Mouse (Mus musculus) limb, embryonic 12.5 days (tissue): ENCODE data around the gene Rpl19. TPM values are rescaled to one million over a fixed set of nuclear protein-coding genes. Genes with fewer than 3 reads are reported as not detected.

ENCODE experiments used
- ATAC-seq: fragments of 200-750 bp; cut with Nextera tagmentation; 2 replicates; pipeline ENCODE4 v1.8.0; 2017; ENCODE audit warnings: low read depth, moderate TSS enrichment; ENCODE audit not compliant: insufficient number of reproducible peaks, insufficient read depth, low FRiP score, low TSS enrichment
- H3K27ac ChIP-seq: fragments of 300-500 bp; sonication (generic); 2 replicates; pipeline ENCODE4 v1.5.1; 2016; ENCODE audit warnings: mild to moderate bottlenecking, moderate library complexity
- H3K27me3 ChIP-seq: fragments of 300-500 bp; sonication (generic); 2 replicates; pipeline ENCODE4 v1.6.1; 2016; ENCODE audit warnings: mild to moderate bottlenecking, moderate library complexity
- H3K36me3 ChIP-seq: fragments of 300-500 bp; sonication (generic); 2 replicates; pipeline ENCODE4 v1.6.1; 2016; ENCODE audit warnings: mild to moderate bottlenecking, moderate library complexity
- H3K4me1 ChIP-seq: fragments of 300-500 bp; sonication (generic); replicated peaks from 2 replicates; pipeline ENCODE4 v1.6.1; 2016
- H3K4me2 ChIP-seq: fragments of 300-500 bp; sonication (generic); 2 replicates; pipeline ENCODE4 v1.6.1; 2016; ENCODE audit warnings: mild to moderate bottlenecking, moderate library complexity
- H3K4me3 ChIP-seq: fragments of 300-500 bp; sonication (generic); replicated peaks from 2 replicates; pipeline ENCODE4 v1.5.1; 2016; ENCODE audit warnings: mild to moderate bottlenecking
- H3K9ac ChIP-seq: fragments of 300-500 bp; sonication (generic); replicated peaks from 2 replicates; pipeline ENCODE4 v1.6.1; 2016; ENCODE audit warnings: mild to moderate bottlenecking, moderate library complexity
- H3K9me3 ChIP-seq: fragments of 300-500 bp; sonication (generic); 2 replicates; pipeline ENCODE4 v1.6.1; 2016; ENCODE audit warnings: mild to moderate bottlenecking, moderate library complexity
- WGBS: fragments of 180-500 bp; shearing (Covaris S2); methylation state at CpG from one replicate; pipeline ENCODE4 v1.1.7; 2016; 5-methylcytosine and 5-hydroxymethylcytosine counted together
- polyA plus RNA-seq: library from polyadenylated mRNA; unstranded; fragments of >200 nt; fragmentation: Nextera tagmentation; extraction: Ambion mirVana; gene quantifications from 2 replicates; pipeline ENCODE4 v1.2.1, GENCODE M21; 2016

Rpl19 gene
- polyA plus RNA-seq, 1 experiment from 2014 or later, result 1,014 TPM

- no peak overlapping the region for H3K4me3 ChIP-seq
- H3K9me3 ChIP-seq, result no peaks in the 10 kb centered on the region
- no peak for ATAC-seq
- H3K4me2 ChIP-seq, result no peak overlapping the region
- WGBS, result 23% methylated on average over 9 of the region's 9 CpGs
- no peak overlapping the region for H3K27ac ChIP-seq
- peaks cover 14% of the 10 kb centered on the region for H3K4me1 ChIP-seq
- H3K9ac ChIP-seq, result no peak overlapping the region
- peaks cover 39% of the 10 kb centered on the region for H3K27me3 ChIP-seq
- no peaks in the 10 kb centered on the region for H3K36me3 ChIP-seq
Observed at GRCm38 (mm10) chr11:98057466-98057865, 31.0 kb downstream of the Rpl19 start.

GRCm38 (mm10) chr11:98057998-98058397 lies 31.5 kb downstream of the Rpl19 start:
- Histone ChIP-seq H3K9ac (no peak overlapping the region), H3K4me2 (no peak overlapping the region), H3K4me3 (no peak overlapping the region), H3K9me3 (no peaks in the 10 kb centered on the region), H3K27ac (no peak overlapping the region), H3K27me3 (peaks cover 33% of the 10 kb centered on the region), H3K36me3 (no peaks in the 10 kb centered on the region), H3K4me1 (peaks cover 10% of the 10 kb centered on the region; the same call in 1 of the 2 replicates)
- 83% methylated on average over 5 of the region's 5 CpGs for WGBS
- no peak for ATAC-seq

- WGBS, result 57% methylated on average over 7 of the region's 7 CpGs
- Histone ChIP-seq H3K36me3 (no peaks in the 10 kb centered on the region), H3K27ac (no peak overlapping the region), H3K4me2 (no peak overlapping the region), H3K4me1 (peaks cover 6% of the 10 kb centered on the region; the same call in 1 of the 2 replicates), H3K9ac (no peak overlapping the region), H3K9me3 (no peaks in the 10 kb centered on the region), H3K4me3 (no peak overlapping the region), H3K27me3 (peaks cover 20% of the 10 kb centered on the region)
- no peak for ATAC-seq
Observed at GRCm38 (mm10) chr11:98059662-98060061, 33.2 kb downstream of the Rpl19 start.

GRCm38 (mm10) chr11:98060104-98060692 lies 33.7 kb downstream of the Rpl19 start:
- Histone ChIP-seq H3K36me3 (no peaks in the 10 kb centered on the region), H3K9ac (no peak overlapping the region), H3K9me3 (no peaks in the 10 kb centered on the region), H3K4me1 (peaks cover 6% of the 10 kb centered on the region; the same call in 1 of the 2 replicates), H3K27me3 (peaks cover 19% of the 10 kb centered on the region), H3K4me3 (no peak overlapping the region), H3K27ac (no peak overlapping the region), H3K4me2 (no peak overlapping the region)
- 82% methylated on average over 5 of the region's 5 CpGs for WGBS
- no peak for ATAC-seq

DNA sequence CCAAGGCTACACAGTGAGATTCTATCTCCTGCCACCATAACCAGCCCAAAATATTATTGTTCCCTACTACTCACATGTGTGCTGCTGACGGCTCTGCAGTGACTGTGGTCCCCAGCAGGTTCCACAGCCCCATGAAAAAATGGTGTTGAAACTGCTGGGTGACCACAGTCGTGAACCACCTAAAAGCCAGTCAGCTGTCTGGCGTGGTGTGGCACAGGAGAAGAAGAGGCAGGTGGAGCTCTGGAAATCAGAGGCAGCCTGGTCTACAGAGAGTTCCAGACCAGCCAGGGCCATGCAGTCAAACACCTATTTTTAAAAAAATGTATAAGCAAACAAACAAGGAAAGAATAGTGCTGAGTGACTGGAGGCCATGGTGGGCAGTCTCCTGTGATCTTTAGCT lies 34.9 kb downstream of the Rpl19 start:
- H3K9ac ChIP-seq, result no peak overlapping the region
- H3K4me3 ChIP-seq, result no peak overlapping the region
- H3K27me3 ChIP-seq, result peaks cover 12% of the 10 kb centered on the region
- no peak overlapping the region for H3K4me2 ChIP-seq
- H3K27ac ChIP-seq, result no peak overlapping the region
- H3K36me3 ChIP-seq, result no peaks in the 10 kb centered on the region
- WGBS, result 74% methylated on average over 3 of the region's 3 CpGs
- peaks cover 1% of the 10 kb centered on the region; the same call in 1 of the 2 replicates for H3K9me3 ChIP-seq
- ATAC-seq, result no peak
- peaks cover 6% of the 10 kb centered on the region; the same call in 1 of the 2 replicates for H3K4me1 ChIP-seq

DNA sequence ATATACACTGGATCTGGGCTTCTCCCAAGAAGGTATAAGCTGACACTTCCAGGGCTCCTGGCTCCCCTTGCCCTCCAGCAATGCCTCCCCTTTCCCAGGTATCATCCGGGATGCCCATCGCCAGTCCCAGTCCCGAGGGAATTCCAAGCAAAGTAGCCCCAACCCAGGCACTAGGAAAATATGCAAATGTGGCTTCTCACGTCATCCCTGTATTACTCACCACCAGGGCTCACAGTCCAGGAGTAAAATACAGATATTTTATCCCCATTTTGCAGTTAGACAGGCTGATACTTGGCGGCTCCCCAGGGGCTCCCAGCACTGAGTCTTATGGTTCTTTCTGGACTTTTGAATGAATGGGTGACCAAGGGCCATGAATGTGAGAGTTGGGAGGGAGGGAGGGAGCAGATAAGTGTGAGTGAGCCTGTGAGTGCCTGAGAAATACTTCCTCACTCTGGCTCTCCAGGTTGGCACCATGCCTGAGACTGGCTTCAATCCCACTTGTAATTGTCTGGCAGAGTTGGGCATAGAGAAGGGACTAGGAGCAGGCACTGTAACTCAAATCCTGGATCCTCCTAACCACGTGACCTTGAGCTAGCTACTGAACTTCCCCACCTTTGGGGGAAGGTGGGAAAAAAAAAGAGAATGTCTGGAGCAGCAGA lies 35.5 kb downstream of the Rpl19 start:
- Histone ChIP-seq H3K9ac (no peak overlapping the region), H3K4me3 (no peak overlapping the region), H3K4me1 (peaks cover 6% of the 10 kb centered on the region; the same call in 1 of the 2 replicates), H3K27me3 (peaks cover 12% of the 10 kb centered on the region), H3K36me3 (no peaks in the 10 kb centered on the region), H3K9me3 (peaks cover 7% of the 10 kb centered on the region; the same call in 1 of the 2 replicates), H3K4me2 (no peak overlapping the region), H3K27ac (no peak overlapping the region)
- ATAC-seq, result no peak
- WGBS, result 64% methylated on average over 6 of the region's 6 CpGs

DNA sequence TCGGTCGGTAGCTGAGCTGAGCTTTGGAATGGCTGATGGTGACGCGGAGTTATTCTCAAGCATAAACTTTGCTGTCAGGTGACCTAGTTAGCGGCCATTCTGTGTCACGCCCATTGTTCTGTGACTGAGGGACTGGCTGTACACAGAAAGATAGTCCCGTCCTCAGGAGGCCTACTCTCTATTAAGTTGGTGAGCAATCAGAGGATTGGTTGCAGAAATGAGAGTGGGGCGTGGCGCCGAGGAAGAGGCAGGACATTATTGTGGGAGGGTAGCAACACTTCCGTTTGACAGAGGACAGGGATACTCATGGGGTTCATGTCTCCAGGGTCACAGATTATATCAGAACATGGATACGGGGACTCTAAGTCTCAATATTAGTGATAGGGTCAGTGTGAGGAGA lies 39.7 kb downstream of the Rpl19 start:
- H3K9ac ChIP-seq, result no peak overlapping the region
- no peak overlapping the region for H3K27ac ChIP-seq
- WGBS, result 93% methylated on average over 12 of the region's 12 CpGs
- no peak overlapping the region for H3K4me3 ChIP-seq
- H3K27me3 ChIP-seq, result 0 out of 2 replicates have a peak, but pooled peaks cover 5% of the 10 kb centered on the region
- no peaks in the 10 kb centered on the region for H3K36me3 ChIP-seq
- no peaks in the 10 kb centered on the region for H3K4me1 ChIP-seq
- H3K4me2 ChIP-seq, result no peak overlapping the region
- no peak for ATAC-seq
- H3K9me3 ChIP-seq, result peaks cover 13% of the 10 kb centered on the region; the same call in 1 of the 2 replicates

GRCm38 (mm10) chr11:98067255-98067654 lies 40.7 kb downstream of the Rpl19 start:
- ATAC-seq, result no peak
- WGBS, result 98% methylated on average over 21 of the region's 21 CpGs

DNA sequence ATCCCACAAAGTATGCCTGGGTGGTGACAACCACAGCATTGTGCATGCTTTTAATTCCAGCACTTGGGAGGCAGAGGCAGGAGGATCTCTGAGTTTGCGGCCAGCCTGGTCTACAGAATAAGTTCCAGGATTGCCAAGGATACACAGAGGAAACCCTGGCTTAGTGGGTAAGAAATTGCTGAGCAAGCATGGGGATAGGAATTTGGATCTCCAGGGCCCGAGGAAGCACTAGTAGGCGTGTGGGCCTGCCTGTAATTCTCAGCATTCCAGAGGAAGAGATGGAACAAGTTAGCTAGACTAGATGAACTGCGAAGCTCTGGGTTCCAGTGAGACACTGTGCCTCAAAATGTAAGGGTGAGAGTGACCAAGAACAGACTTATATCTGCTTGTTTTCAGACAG lies 46.9 kb downstream of the Rpl19 start:
- 0 out of 2 replicates have a peak, but pooled peaks cover 2% of the 10 kb centered on the region for H3K4me1 ChIP-seq
- 91% methylated on average over 4 of the region's 4 CpGs for WGBS
- ATAC-seq, result no peak
- 0 out of 2 replicates have a peak, but pooled peaks cover 4% of the 10 kb centered on the region for H3K27me3 ChIP-seq
- no peak overlapping the region for H3K4me2 ChIP-seq
- H3K9me3 ChIP-seq, result no peaks in the 10 kb centered on the region
- H3K9ac ChIP-seq, result no peak overlapping the region
- H3K4me3 ChIP-seq, result no peak overlapping the region
- no peaks in the 10 kb centered on the region for H3K36me3 ChIP-seq
- H3K27ac ChIP-seq, result no peak overlapping the region

More at GRCm38 (mm10) chr11:98067255-98067654, 40.7 kb downstream of the Rpl19 start:
- H3K36me3 ChIP-seq, result no peaks in the 10 kb centered on the region
- H3K9me3 ChIP-seq, result peaks cover 13% of the 10 kb centered on the region; the same call in 1 of the 2 replicates
- H3K27ac ChIP-seq, result no peak overlapping the region
- H3K4me1 ChIP-seq, result no peaks in the 10 kb centered on the region
- no peak overlapping the region for H3K9ac ChIP-seq
- H3K27me3 ChIP-seq, result 0 out of 2 replicates have a peak, but pooled peaks cover 5% of the 10 kb centered on the region
- no peak overlapping the region for H3K4me2 ChIP-seq
- no peak overlapping the region for H3K4me3 ChIP-seq

DNA sequence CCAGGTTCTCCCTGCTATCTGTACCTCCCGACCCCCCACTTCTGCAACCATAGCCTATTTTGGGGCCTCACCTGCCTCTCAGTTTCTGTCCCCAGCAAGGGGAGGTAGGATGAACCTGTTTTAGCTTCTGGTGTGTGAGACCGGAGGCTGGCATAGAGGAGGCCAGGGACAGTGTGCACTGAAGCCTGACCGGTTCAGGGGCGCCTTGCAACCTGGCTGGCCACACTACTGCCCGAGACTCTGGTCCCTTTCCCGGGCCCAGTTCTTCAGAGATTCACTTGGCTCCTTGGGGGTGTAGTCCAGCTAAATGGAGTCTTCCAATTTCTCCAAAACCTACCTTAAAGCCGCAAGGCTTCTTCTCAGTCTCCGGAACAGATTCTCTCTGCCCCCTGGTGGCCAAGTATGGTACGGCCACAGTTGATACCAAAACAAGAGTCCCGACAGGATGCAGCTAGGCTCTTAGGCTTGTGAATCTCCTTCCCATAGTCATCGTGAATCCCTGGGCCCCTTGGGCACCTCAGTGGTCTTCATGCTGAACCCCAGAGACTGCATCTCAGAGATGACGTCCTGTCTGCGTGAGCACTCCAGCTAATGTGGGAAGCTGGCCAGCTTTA lies 48.8 kb downstream of the Rpl19 start:
- Histone ChIP-seq H3K4me2 (no peak overlapping the region), H3K9me3 (no peaks in the 10 kb centered on the region), H3K4me3 (no peak overlapping the region), H3K36me3 (no peaks in the 10 kb centered on the region), H3K27me3 (0 out of 2 replicates have a peak, but pooled peaks cover 4% of the 10 kb centered on the region), H3K4me1 (0 out of 2 replicates have a peak, but pooled peaks cover 2% of the 10 kb centered on the region), H3K9ac (no peak overlapping the region), H3K27ac (no peak overlapping the region)
- no peak for ATAC-seq
- WGBS, result 21% methylated on average over 13 of the region's 13 CpGs

GRCm38 (mm10) chr11:98077086-98077485 lies 50.6 kb downstream of the Rpl19 start:
- Histone ChIP-seq H3K36me3 (peaks cover 7% of the 10 kb centered on the region; the same call in 1 of the 2 replicates), H3K27ac (no peak overlapping the region), H3K4me3 (no peak overlapping the region), H3K9ac (no peak overlapping the region), H3K4me2 (no peak overlapping the region), H3K27me3 (0 out of 2 replicates have a peak, but pooled peaks cover 4% of the 10 kb centered on the region), H3K4me1 (0 out of 2 replicates have a peak, but pooled peaks cover 2% of the 10 kb centered on the region), H3K9me3 (peaks cover 3% of the 10 kb centered on the region; the same call in 1 of the 2 replicates)
- 81% methylated on average over 8 of the region's 8 CpGs for WGBS
- ATAC-seq, result no peak
